Mouse (Mus musculus) G1E (cell line): Measurements from ENCODE around the gene Topors. TPM values are rescaled to one million over a fixed set of nuclear protein-coding genes. Genes with fewer than 3 reads are reported as not detected.
A peak's percentile ranks its signal among the peaks of the same experiment; 100 is the strongest.

ENCODE experiments used
- ATAC-seq: 2 replicates; pipeline ENCODE4 v1.8.0; 2016; ENCODE audit warnings: mild to moderate bottlenecking; ENCODE audit not compliant: insufficient number of reproducible peaks, poor library complexity, low FRiP score, severe bottlenecking; ENCODE audit errors: extremely low read depth
- DNase-seq: peaks from one replicate; pipeline ENCODE4 v3.0.0; 2012; ENCODE audit warnings: low spot score
- H3K27me3 ChIP-seq: 2 replicates; pipeline ENCODE4 v1.6.1; 2012; ENCODE audit warnings: mild to moderate bottlenecking, low read length, inconsistent platforms; ENCODE audit not compliant: insufficient read depth
- H3K36me3 ChIP-seq: replicated peaks from 2 replicates; pipeline ENCODE3; 2012; ENCODE audit warnings: mild to moderate bottlenecking, inconsistent platforms
- H3K4me1 ChIP-seq: 2 replicates; pipeline ENCODE4 v1.6.1; 2012; ENCODE audit warnings: low read depth, low read length, inconsistent platforms, mixed read lengths; ENCODE audit not compliant: insufficient read depth
- H3K4me3 ChIP-seq: 2 replicates; pipeline ENCODE4 v1.5.1; 2012; ENCODE audit warnings: low read depth, mild to moderate bottlenecking, inconsistent platforms, low read length, moderate library complexity, mixed read lengths
- H3K9me3 ChIP-seq: replicated peaks from 2 replicates; pipeline ENCODE4 v1.6.1; 2012; ENCODE audit warnings: inconsistent platforms
- CTCF ChIP-seq: IDR thresholded peaks from 2 replicates; pipeline ENCODE4 v1.5.1; 2012; ENCODE audit warnings: low read depth, low read length, inconsistent platforms, mixed read lengths
- GATA1 ChIP-seq: IDR thresholded peaks from 2 replicates; pipeline ENCODE4 v1.6.1; 2012; ENCODE audit warnings: borderline replicate concordance, low read length, inconsistent platforms, mixed read lengths
- GATA2 ChIP-seq: IDR thresholded peaks from 2 replicates; pipeline ENCODE4 v1.6.1; 2012; ENCODE audit warnings: low read depth, low read length, inconsistent platforms, borderline replicate concordance
- POLR2AphosphoS5 ChIP-seq: IDR thresholded peaks from 2 replicates; pipeline ENCODE4 v1.6.1; 2012; ENCODE audit warnings: low read depth, low read length, inconsistent platforms; ENCODE audit not compliant: insufficient replicate concordance
- TAL1 ChIP-seq: conservative IDR thresholded peaks from 2 replicates; pipeline ENCODE4 v1.6.1; 2012; ENCODE audit warnings: low read depth, low read length, inconsistent platforms, mixed read lengths
- polyA plus RNA-seq: library from polyadenylated mRNA; stranded (reverse); fragments of >175 nt; gene quantifications from 2 replicates; pipeline ENCODE4 v1.2.3, GENCODE M21; 2012
- total RNA-seq, 2 experiments: library from RNA; stranded (forward) in 1 of 2; stranded (reverse) in 1 of 2; fragments of 200-1000 nt in 1 of 2; fragments of >200 nt in 1 of 2; fragmentation: Nextera tagmentation in 1 of 2; gene quantifications; 2 replicates each; pipeline ENCODE4 v1.2.3; 2014 to 2017

The Topors gene
- total and polyA plus RNA-seq, 3 experiments, result 9.9 to 59.3 (median 40.4) TPM

DNA sequence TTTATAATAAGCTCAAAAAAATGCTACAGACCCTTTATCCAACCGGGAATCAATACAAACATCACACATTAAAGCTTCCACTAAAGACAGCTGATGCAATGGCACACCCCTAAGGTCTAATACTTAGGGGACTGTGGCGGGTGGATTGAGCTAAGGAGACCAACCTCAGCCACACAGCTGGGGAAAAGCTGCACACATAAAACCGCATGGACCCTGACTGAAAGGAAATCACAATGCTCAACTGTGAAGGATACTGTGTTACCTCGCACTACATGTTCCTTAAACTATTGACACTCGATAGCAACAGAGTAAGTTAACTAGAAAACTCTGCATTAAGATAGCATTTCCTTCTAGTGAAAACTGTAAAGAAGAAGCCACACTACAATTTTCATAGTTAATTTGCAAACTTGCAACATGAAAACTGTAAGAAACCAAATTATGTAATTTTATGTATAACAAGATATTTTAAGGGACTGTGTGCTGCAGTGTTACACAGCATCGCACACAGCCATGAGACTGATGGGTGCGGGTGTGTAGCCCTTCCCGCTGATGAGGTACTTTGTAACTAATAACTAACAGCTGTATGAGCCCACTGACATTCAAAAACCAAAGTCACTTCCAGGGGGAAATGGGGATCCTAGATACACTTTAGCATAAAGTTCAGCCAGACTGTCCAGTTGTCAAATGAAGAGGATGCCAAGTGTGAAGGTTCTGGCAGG is 15.1 kb downstream of the Topors start:
- DNase-seq, result no peak
- H3K4me1 ChIP-seq, result no peaks in the 10 kb centered on the region
- no peak overlapping the region for H3K4me3 ChIP-seq
- H3K36me3 ChIP-seq, result peaks cover 15% of the 10 kb centered on the region
- no peaks in the 10 kb centered on the region for H3K9me3 ChIP-seq
- no peak for TF ChIP-seq GATA1
- H3K27me3 ChIP-seq, result no peaks in the 10 kb centered on the region
- no peak for ATAC-seq

GRCm38 (mm10) chr4:40253766-40254165 is 15.9 kb downstream of the Topors start:
- no peak for TF ChIP-seq POLR2AphosphoS5
- no peak for TF ChIP-seq TAL1
- no peak for TF ChIP-seq GATA1
- no peak for TF ChIP-seq GATA2
- Histone ChIP-seq H3K9me3 (no peaks in the 10 kb centered on the region), H3K36me3 (peaks cover 10% of the 10 kb centered on the region), H3K27me3 (no peaks in the 10 kb centered on the region), H3K4me3 (no peak overlapping the region), H3K4me1 (no peaks in the 10 kb centered on the region)
- ATAC-seq (no peak), DNase-seq (no peak)

GRCm38 (mm10) chr4:40250984-40251383 is 18.7 kb downstream of the Topors start:
- TF ChIP-seq GATA1 (no peak), TAL1 (no peak), POLR2AphosphoS5 (no peak), GATA2 (no peak), CTCF (no peak)
- no peaks in the 10 kb centered on the region for H3K9me3 ChIP-seq
- no peaks in the 10 kb centered on the region for H3K27me3 ChIP-seq
- DNase-seq (no peak), ATAC-seq (no peak)
- no peak overlapping the region for H3K4me3 ChIP-seq
- H3K36me3 ChIP-seq, result peaks cover 2% of the 10 kb centered on the region
- H3K4me1 ChIP-seq, result no peaks in the 10 kb centered on the region

GRCm38 (mm10) chr4:40244035-40244434 is 25.6 kb downstream of the Topors start:
- H3K9me3 ChIP-seq, result no peaks in the 10 kb centered on the region
- H3K4me3 ChIP-seq, result no peak overlapping the region
- TF ChIP-seq TAL1 (no peak), POLR2AphosphoS5 (no peak), CTCF (no peak), GATA1 (no peak), GATA2 (no peak)
- H3K27me3 ChIP-seq, result no peaks in the 10 kb centered on the region
- no peak for ATAC-seq
- no peaks in the 10 kb centered on the region for H3K36me3 ChIP-seq
- DNase-seq, result no peak
- peaks cover 17% of the 10 kb centered on the region for H3K4me1 ChIP-seq

DNA sequence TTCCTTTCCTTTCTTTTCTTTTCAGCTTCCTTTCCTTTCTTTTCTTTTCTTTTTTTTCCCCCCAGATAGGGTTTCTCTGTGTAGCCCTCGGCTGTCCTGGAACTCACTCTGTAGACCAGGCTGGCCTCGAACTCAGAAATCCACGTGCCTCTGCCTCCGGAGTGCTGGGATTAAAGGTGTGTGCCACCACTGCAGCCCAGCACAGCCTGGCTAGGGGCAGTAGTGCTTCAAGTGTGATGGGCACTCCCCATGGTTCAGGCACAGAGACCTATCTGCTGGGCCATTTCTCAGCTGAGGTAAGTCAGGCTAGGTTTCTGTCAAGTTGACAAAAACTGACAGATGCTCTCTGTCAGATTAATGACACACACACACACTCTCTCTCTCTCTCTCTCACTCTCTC is 26.6 kb downstream of the Topors start:
- Histone ChIP-seq H3K36me3 (no peaks in the 10 kb centered on the region), H3K4me1 (peaks cover 23% of the 10 kb centered on the region), H3K4me3 (no peak overlapping the region), H3K9me3 (no peaks in the 10 kb centered on the region), H3K27me3 (0 out of 2 replicates have a peak, but pooled peaks cover 2% of the 10 kb centered on the region)
- ATAC-seq (no peak), DNase-seq (no peak)
- TF ChIP-seq CTCF (no peak), GATA2 (no peak), POLR2AphosphoS5 (no peak), TAL1 (no peak), GATA1 (no peak)

GRCm38 (mm10) chr4:40241928-40242327 is 27.7 kb downstream of the Topors start:
- no peak for DNase-seq
- TF ChIP-seq TAL1 (no peak), CTCF (no peak), GATA2 (no peak), GATA1 (no peak), POLR2AphosphoS5 (no peak)
- 0 out of 2 replicates have a peak, but pooled peaks cover 2% of the 10 kb centered on the region for H3K27me3 ChIP-seq
- no peaks in the 10 kb centered on the region for H3K36me3 ChIP-seq
- H3K4me3 ChIP-seq, result no peak overlapping the region
- H3K4me1 ChIP-seq, result peaks cover 23% of the 10 kb centered on the region
- no peak for ATAC-seq
- H3K9me3 ChIP-seq, result no peaks in the 10 kb centered on the region

DNA sequence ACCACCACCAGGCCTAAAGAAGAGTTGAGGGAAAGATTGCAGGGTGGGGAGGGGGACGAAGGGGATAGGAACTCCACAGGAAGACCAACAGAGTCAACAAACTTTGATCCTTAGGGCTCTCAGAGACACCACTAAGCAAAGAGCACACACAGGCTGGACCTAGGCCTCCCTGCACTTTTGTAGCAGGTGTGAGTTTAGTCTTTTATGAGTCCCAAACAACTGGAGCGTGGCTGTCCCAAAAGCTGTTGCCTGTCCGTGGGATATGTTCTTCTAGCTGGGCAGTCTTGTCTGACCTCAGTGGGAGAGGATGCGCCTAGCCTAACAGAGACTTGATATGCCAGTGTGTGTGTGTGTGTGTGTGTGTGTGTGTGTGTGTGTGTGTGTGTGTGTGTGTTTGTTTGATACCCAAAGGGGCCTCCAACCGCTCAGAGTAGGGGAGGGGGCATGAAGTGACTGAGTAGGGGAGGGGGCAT is 29.3 kb downstream of the Topors start:
- ATAC-seq (no peak), DNase-seq (no peak)
- 0 out of 2 replicates have a peak, but pooled peaks cover 3% of the 10 kb centered on the region for H3K27me3 ChIP-seq
- H3K4me1 ChIP-seq, result peaks cover 24% of the 10 kb centered on the region
- TF ChIP-seq TAL1 (no peak), GATA1 (no peak)
- no peaks in the 10 kb centered on the region for H3K36me3 ChIP-seq
- H3K4me3 ChIP-seq, result peak overlapping the region; percentile 71; the same call in 1 of the 2 replicates
- H3K9me3 ChIP-seq, result no peaks in the 10 kb centered on the region
